Mouse (Mus musculus) left cerebral cortex, adult 8-10 months (tissue): ENCODE results near the gene Ptgir. TPM values are rescaled to one million over a fixed set of nuclear protein-coding genes. Genes with fewer than 3 reads are reported as not detected.

Experiments
- DNase-seq, 2 experiments: peaks; one replicate each; pipeline ENCODE4 v3.0.0; 2022; ENCODE audit warnings: low spot score in 2 of 2
- total RNA-seq, 4 experiments: library from RNA; stranded (reverse); gene quantifications; 2 replicates each; pipeline ENCODE4 v1.2.4; 2022

The Ptgir gene
- under 1 TPM in 3 of 4 experiments, not detected in 1; 0.11 to 0.16 (median 0.13) TPM for total RNA-seq

GRCm38 (mm10) chr7:16906281-16906680 is at the start of gene Ptgir:
TSS of gene Ptgir (plus strand) at chr7:16906490.
- DNase-seq, result no peak

DNA sequence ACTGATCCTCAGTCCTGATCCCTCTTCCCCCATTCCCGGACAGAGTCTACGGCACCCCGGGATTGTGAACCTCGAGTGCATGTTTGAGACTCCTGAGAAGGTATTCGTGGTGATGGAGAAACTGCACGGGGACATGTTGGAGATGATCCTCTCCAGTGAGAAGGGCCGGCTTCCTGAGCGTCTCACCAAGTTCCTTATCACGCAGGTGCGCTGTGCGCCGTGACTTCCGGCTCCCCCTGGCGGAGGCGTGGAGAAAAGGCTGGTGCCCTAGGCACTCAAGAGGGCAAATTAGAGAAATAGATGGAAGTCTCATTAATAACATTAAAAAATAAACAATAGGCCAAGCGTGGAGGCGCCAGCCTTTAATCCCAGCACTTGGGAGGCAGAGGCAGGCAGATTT is 48.0 kb upstream of the Ptgir start:
- DNase-seq, result no peak

DNA sequence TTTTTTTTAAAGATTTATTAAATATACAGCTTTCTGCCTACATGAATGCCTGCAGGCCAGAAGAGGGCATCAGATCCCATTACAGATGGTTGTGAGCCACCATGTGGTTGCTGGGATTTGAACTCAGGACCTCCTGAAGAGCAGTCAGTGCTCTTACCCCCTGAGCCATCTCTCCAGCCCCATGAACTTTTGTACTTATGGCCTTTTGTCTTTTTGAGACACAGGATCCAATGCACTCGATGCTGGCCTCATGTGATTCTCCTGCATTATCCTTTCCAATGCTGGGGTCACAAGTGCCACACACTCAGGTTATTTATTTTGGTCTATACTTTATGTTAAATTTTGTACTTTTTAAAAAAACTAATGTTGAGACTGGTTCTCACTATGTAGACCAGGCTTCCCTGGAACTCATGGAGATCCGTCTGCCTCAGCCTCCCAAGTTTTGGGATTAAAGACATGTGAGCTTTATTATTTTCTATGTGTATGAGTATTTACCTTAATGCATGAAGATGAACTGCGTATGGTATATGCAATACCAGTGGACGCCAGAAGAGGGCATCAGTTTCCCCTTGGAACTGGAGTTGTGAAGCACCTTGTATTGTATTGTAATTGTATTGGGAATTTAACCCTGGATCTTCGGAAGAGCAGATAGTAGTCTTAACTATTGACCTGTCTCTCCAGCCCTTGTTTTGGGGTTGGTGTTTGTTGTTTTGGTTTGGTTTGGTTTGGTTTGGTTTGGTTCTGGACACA is 46.2 kb upstream of the Ptgir start:
- no peak for DNase-seq

DNA sequence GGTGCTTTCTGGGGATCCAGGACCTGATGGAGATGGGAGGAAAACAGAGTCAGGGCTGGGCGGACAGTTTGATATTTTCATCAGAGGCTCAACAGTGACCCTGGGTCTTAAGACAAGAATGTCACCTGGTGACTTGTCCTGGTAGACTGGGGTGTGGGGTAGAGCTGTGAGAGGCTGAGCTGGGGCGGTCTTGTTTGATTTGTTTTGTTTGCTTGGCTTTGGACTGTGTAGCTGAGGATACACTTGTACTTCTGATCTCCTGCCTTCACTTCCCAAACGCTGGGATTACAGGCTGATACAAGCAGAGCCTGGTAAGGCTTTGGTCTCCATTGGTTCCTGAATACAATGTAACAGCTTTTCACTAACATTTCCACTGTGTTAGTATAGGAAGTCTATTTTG is 38.8 kb upstream of the Ptgir start:
- DNase-seq, result no peak

GRCm38 (mm10) chr7:16869497-16869896 is 36.8 kb upstream of the Ptgir start:
- peak; percentile 72 to 98 for DNase-seq

- DNase-seq, result no peak
These were observed 34.7 kb upstream of the Ptgir start for GRCm38 (mm10) chr7:16871600-16871999.

- DNase-seq, result no peak
These were observed 33.8 kb upstream of the Ptgir start for GRCm38 (mm10) chr7:16872478-16872877.

DNA sequence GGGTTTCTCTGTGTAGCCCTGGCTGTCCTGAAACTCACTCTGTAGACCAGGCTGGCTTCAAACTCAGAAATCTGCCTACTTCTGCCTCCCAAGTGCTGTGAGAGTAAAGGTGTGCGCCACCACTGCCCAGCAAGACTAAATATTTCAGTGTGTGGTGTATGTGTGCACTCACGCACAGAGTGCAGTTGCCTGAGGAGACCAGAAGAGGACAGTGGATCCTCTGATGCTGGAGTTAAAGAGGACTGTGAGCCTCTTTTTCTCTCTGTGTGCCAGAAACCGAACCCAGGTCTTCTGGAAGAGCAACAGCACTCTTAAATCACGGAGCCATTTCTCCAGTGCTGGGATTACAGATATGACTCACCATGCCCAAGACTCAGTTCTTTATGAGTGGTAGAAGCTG is 32.9 kb upstream of the Ptgir start:
- DNase-seq, result no peak

DNA sequence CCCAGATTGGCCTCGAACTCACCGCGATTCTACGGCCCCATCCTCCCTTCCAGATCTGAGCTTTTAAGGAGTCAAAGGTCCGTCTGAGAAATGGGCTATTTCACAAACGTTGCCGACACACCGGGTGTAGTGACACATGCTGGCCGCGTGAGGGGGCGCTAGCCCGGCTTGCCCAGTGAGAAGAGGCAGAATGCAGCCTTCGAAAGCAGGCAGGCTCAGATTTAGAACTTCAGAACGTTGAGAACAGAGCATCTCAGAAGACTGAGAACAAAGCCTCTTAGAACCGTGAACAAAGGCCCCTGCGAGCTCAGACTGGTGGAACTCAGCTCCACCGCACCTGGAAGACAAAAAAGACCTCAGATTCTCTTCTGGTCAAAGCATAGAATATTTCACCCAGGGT is 32.1 kb upstream of the Ptgir start:
- DNase-seq, result peak; percentile 70 to 74

GRCm38 (mm10) chr7:16874756-16875309 is 31.5 kb upstream of the Ptgir start:
- peak; percentile 98 to 100 for DNase-seq

DNA sequence AGATGAGACGGTGACA is 31.2 kb upstream of the Ptgir start, which contains the start of gene Dact3:
Gene Dact3 (plus strand): TSS at position 8 of the 16 bp plus-strand sequence.
- no peak for DNase-seq

GRCm38 (mm10) chr7:16875326-16875725 is 31.0 kb upstream of the Ptgir start:
- no peak for DNase-seq

- DNase-seq, result no peak
These were observed 30.3 kb upstream of the Ptgir start for GRCm38 (mm10) chr7:16876006-16876405.

DNA sequence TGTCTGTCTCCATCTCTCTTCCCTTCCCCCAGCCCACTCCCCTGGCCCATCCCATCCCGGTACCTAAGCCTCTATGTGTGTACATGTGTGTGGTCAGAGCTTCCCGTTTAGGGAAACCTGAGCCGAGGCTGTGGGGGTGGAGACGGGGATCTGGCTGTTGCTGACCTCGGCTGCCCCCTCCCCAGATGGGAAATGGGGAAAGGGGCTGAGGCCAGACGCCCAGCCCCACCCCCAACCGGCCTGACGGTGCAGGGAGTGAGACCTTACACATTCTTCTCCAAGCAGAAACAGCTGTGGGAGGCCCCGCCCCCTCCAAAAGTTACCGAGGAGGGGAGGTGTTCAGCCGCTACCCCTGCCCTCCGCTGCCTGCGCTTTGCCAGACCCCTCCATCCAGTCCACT is 29.7 kb upstream of the Ptgir start:
- DNase-seq, result no peak

GRCm38 (mm10) chr7:16877717-16878116 is 28.6 kb upstream of the Ptgir start:
- no peak for DNase-seq

DNA sequence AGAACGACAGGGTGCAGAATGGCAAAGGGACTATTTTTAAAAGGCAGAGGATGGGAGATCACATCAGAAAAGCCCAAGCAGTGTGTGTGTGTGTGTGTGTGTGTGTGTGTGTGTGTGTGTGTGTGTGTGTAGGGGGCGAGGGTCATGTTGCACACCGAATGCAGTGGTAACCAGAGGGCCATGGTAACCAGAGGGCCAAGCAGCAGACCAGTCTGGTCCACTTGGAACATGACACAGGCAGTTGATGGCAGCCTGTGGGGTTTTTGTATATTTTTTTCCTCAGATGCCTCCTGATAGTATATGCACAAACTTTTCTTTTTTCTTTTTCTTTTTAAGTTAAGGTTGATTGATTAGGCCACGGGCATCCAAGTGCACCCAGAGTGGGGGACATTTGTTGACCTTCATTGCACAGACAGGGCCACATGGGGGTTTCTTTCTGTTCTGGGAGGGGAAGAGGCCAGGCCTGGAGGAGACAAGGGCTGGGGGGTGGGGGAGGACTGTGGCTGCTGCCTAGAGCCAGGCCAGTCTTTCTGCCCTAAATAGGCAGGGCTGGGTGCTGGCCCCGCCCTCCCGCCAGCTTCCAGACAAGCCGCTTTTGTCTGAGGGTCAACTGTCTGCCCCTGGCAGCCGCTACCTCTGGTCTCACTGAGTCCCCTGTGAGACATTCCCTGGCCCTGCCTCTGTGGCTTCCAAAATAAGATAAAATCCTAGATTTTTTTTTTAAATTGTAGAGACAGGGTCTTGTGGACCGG is 26.3 kb upstream of the Ptgir start:
- DNase-seq, result no peak

GRCm38 (mm10) chr7:16880615-16881014 is 25.7 kb upstream of the Ptgir start:
- DNase-seq, result no peak

DNA sequence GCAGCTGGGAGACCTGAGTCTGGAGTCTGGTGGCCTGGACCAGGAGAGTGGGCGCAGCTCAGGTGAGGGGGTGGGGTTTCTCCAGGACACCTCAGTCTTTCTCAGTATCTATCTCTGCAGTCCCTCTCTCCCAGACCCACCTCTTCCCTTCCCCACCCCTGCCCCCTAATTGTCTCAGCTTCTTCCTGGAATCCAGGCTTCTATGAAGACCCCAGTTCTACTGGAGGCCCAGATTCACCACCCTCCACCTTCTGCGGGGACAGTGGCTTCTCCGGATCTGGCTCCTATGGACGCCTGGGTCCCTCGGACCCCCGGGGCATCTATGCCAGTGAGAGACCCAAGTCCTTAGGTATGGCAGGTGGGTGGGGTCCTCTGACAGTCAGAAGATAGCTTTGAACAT is 23.1 kb upstream of the Ptgir start:
- DNase-seq, result no peak

DNA sequence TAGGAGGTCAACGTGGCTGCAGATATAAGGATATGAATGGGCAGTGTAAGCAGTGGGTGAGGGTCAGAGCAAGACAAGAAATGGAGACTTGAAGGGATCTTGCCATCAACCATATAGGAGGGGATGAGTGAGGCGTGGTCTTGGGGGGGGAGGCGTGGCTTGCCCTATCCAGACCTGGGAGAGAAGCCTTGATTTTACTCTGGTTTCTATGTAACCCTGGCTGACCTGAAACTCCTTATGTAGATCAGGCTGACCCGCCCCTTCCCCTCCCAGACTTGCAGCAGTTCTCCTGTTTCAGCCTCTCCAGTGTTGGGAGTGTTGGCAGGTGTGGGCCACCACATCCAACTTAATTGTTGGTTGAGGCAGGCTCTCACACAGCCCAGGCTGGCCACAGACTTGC is 22.0 kb upstream of the Ptgir start:
- DNase-seq, result no peak

DNA sequence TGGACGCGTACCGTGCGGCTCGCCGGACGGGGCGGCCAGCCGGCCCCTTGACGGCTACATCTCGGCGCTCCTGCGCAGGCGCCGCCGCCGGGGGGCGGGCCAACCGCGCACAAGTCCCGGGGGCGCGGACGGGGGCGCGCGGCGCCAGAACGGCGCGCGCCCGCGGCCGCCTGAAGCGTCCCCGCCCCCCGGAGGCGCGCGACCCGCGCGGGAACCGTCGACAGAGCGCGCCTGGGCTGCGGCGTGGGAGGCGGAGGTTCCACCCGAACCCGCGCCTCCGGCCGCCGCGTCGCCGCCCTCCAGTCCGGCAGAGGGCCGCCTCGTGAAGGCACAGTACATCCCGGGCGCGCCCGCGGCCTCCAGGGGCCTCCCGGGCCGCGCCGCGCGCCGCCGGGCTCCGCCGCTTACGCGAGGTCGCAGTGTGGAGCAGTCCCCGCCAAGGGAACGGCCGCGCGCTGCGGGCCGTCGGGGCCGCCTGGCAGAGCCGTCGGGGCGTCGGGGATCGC is 21.0 kb upstream of the Ptgir start:
- no peak for DNase-seq

DNA sequence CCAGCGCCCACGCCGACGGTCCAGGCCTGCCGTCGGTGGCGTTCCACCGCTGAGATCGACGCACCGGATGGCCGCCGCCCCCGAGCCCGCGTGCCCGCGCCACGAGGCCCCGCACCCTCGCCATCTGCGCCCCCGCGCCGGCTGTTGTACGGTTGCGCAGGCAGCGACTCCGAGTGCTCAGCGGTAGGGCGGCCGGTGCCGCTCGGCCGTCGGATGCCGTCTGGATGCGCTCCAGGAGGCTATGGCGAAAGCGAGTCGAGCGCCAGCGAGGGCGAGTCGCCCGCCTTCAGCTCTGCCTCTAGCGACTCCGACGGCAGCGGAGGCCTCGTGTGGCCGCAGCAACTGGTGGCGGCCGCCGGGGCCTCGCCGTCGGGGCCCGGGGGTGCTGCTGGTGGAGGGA is 20.4 kb upstream of the Ptgir start:
- DNase-seq, result no peak

GRCm38 (mm10) chr7:16890536-16890935 is 15.8 kb upstream of the Ptgir start:
- DNase-seq, result no peak

DNA sequence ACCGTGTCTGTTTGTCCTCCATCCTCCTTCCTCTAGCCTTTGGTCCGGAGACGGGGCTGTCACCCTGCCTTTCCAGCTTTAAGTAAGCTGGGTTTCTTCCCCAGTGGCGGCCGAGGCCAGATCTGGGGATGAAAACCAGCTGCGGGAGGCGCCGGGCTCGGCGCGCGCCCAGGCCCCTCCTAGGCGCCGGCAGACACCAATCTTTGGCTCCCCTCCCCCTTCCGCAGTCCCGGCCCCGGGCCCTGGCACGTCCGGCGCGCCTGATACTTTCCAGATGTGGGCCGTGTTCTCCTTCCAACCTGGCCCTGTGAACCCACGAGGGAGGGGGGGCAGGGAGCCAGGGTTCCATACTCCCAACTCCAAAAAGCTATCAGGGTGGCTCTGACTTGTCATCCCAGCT is 15.3 kb upstream of the Ptgir start:
- DNase-seq, result no peak
